Mouse (Mus musculus): ENCODE results near the gene F7. TPM values are rescaled to one million over a fixed set of nuclear protein-coding genes. Genes with fewer than 3 reads are reported as not detected.

F7 gene
- polyA plus RNA-seq, 1 experiment from 2014 or later: 0.23 TPM

GRCm38 (mm10) chr8:13028482-13028881 is 2.6 kb downstream of the F7 start:
- 70% methylated on average over 5 of the region's 5 CpGs for WGBS
- Histone ChIP-seq H3K4me2 (no peak overlapping the region), H3K9ac (no peak overlapping the region), H3K4me1 (replicated peaks) (no peaks in the 10 kb centered on the region), H3K27ac (ENCODE audit: poor library complexity, severe bottlenecking) (no peak overlapping the region), H3K27me3 (replicated peaks) (no peaks in the 10 kb centered on the region), H3K36me3 (no peaks in the 10 kb centered on the region), H3K9me3 (replicated peaks) (no peaks in the 10 kb centered on the region), H3K4me3 (no peak overlapping the region)
- no peak for ATAC-seq (ENCODE audit: insufficient number of reproducible peaks, low FRiP score)

GRCm38 (mm10) chr8:13036346-13036812 is 10.5 kb downstream of the F7 start:
- no peak for ATAC-seq (ENCODE audit: insufficient number of reproducible peaks, low FRiP score)
- peak overlapping the region; percentile 49 for H3K27ac ChIP-seq (ENCODE audit: poor library complexity, severe bottlenecking)
- H3K9ac ChIP-seq: no peak overlapping the region

GRCm38 (mm10) chr8:13037015-13037414 is 11.2 kb downstream of the F7 start, which contains the start of gene F10:
TSS of gene F10 (plus strand) at chr8:13037308.
- no peaks in the 10 kb centered on the region for H3K36me3 ChIP-seq
- no peak for ATAC-seq (ENCODE audit: insufficient number of reproducible peaks, low FRiP score)
- H3K4me1 ChIP-seq (replicated peaks): peaks cover 41% of the 10 kb centered on the region
- no peak within 1 kb of the TSS for H3K4me3 ChIP-seq
- H3K9ac ChIP-seq: no peak within 1 kb of the TSS
- no peaks in the 10 kb centered on the region for H3K9me3 ChIP-seq (replicated peaks)
- H3K27me3 ChIP-seq (replicated peaks): no peaks in the 10 kb centered on the region
- peak within 1 kb of the TSS; percentile 49 for H3K27ac ChIP-seq (ENCODE audit: poor library complexity, severe bottlenecking)
- whole genome bisulfite sequencing: 58% methylated on average over 7 of the region's 7 CpGs
- H3K4me2 ChIP-seq: no peak within 1 kb of the TSS

More at GRCm38 (mm10) chr8:13036346-13036812, 10.5 kb downstream of the F7 start:
- Histone ChIP-seq H3K4me2 (no peak overlapping the region), H3K27me3 (replicated peaks) (no peaks in the 10 kb centered on the region), H3K36me3 (no peaks in the 10 kb centered on the region), H3K4me3 (no peak overlapping the region), H3K4me1 (replicated peaks) (peaks cover 41% of the 10 kb centered on the region), H3K9me3 (replicated peaks) (no peaks in the 10 kb centered on the region)
- WGBS: 75% methylated on average over 10 of the region's 10 CpGs

- H3K9ac ChIP-seq: no peak overlapping the region
- 13% methylated on average over 5 of the region's 5 CpGs for WGBS
- H3K27me3 ChIP-seq (replicated peaks): no peaks in the 10 kb centered on the region
- peaks cover 41% of the 10 kb centered on the region for H3K4me1 ChIP-seq (replicated peaks)
- no peak overlapping the region for H3K4me3 ChIP-seq
- H3K4me2 ChIP-seq: no peak overlapping the region
- ATAC-seq (ENCODE audit: insufficient number of reproducible peaks, low FRiP score): peak; percentile 46; the same call in 1 of the 2 replicates
- H3K36me3 ChIP-seq: no peaks in the 10 kb centered on the region
- H3K9me3 ChIP-seq (replicated peaks): no peaks in the 10 kb centered on the region
- H3K27ac ChIP-seq (ENCODE audit: poor library complexity, severe bottlenecking): no peak overlapping the region; the same call in 1 of the 2 replicates
These were observed 11.7 kb downstream of the F7 start for GRCm38 (mm10) chr8:13037569-13037968.

- Histone ChIP-seq H3K27ac (ENCODE audit: poor library complexity, severe bottlenecking) (no peak overlapping the region), H3K9ac (no peak overlapping the region), H3K4me1 (replicated peaks) (peaks cover 41% of the 10 kb centered on the region), H3K27me3 (replicated peaks) (no peaks in the 10 kb centered on the region), H3K4me3 (no peak overlapping the region), H3K9me3 (replicated peaks) (no peaks in the 10 kb centered on the region), H3K4me2 (no peak overlapping the region), H3K36me3 (no peaks in the 10 kb centered on the region)
- ATAC-seq (ENCODE audit: insufficient number of reproducible peaks, low FRiP score): no peak
- WGBS: 76% methylated on average over 6 of the region's 6 CpGs
These were observed 13.2 kb downstream of the F7 start for GRCm38 (mm10) chr8:13039054-13039453.

GRCm38 (mm10) chr8:13041459-13041858 is 15.6 kb downstream of the F7 start:
- Histone ChIP-seq H3K4me2 (no peak overlapping the region), H3K4me3 (no peak overlapping the region), H3K4me1 (replicated peaks) (peaks cover 26% of the 10 kb centered on the region), H3K27ac (ENCODE audit: poor library complexity, severe bottlenecking) (no peak overlapping the region), H3K9me3 (replicated peaks) (no peaks in the 10 kb centered on the region), H3K36me3 (no peaks in the 10 kb centered on the region), H3K9ac (no peak overlapping the region), H3K27me3 (replicated peaks) (no peaks in the 10 kb centered on the region)
- 79% methylated on average over 4 of the region's 4 CpGs for WGBS
- ATAC-seq (ENCODE audit: insufficient number of reproducible peaks, low FRiP score): no peak

- H3K4me3 ChIP-seq: no peak overlapping the region
- no peaks in the 10 kb centered on the region for H3K9me3 ChIP-seq (replicated peaks)
- no peak overlapping the region for H3K9ac ChIP-seq
- no peak overlapping the region for H3K27ac ChIP-seq (ENCODE audit: poor library complexity, severe bottlenecking)
- no peak overlapping the region for H3K4me2 ChIP-seq
- WGBS: 65% methylated on average over 5 of the region's 5 CpGs
- H3K4me1 ChIP-seq (replicated peaks): no peaks in the 10 kb centered on the region
- ATAC-seq (ENCODE audit: insufficient number of reproducible peaks, low FRiP score): no peak
- no peaks in the 10 kb centered on the region for H3K36me3 ChIP-seq
- no peaks in the 10 kb centered on the region for H3K27me3 ChIP-seq (replicated peaks)
These were observed 21.8 kb downstream of the F7 start for GRCm38 (mm10) chr8:13047652-13048051.

GRCm38 (mm10) chr8:13050550-13050949 is 24.7 kb downstream of the F7 start:
- Histone ChIP-seq H3K36me3 (no peaks in the 10 kb centered on the region), H3K9me3 (replicated peaks) (no peaks in the 10 kb centered on the region), H3K27ac (ENCODE audit: poor library complexity, severe bottlenecking) (no peak overlapping the region), H3K4me1 (replicated peaks) (no peaks in the 10 kb centered on the region), H3K4me3 (no peak overlapping the region), H3K4me2 (no peak overlapping the region), H3K27me3 (replicated peaks) (no peaks in the 10 kb centered on the region; the same call in 1 of the 2 replicates), H3K9ac (no peak overlapping the region)
- 78% methylated on average over 10 of the region's 10 CpGs for WGBS
- ATAC-seq (ENCODE audit: insufficient number of reproducible peaks, low FRiP score): no peak

- no peaks in the 10 kb centered on the region for H3K36me3 ChIP-seq
- H3K4me3 ChIP-seq: no peak overlapping the region
- no peak overlapping the region for H3K4me2 ChIP-seq
- 85% methylated on average over 4 of the region's 4 CpGs for WGBS
- no peaks in the 10 kb centered on the region; the same call in 1 of the 2 replicates for H3K27me3 ChIP-seq (replicated peaks)
- no peak overlapping the region for H3K9ac ChIP-seq
- no peaks in the 10 kb centered on the region for H3K9me3 ChIP-seq (replicated peaks)
- no peaks in the 10 kb centered on the region for H3K4me1 ChIP-seq (replicated peaks)
- ATAC-seq (ENCODE audit: insufficient number of reproducible peaks, low FRiP score): no peak
- H3K27ac ChIP-seq (ENCODE audit: poor library complexity, severe bottlenecking): no peak overlapping the region
These were observed 31.5 kb downstream of the F7 start for GRCm38 (mm10) chr8:13057351-13057750.

- Histone ChIP-seq H3K27me3 (replicated peaks) (peaks cover 8% of the 10 kb centered on the region; the same call in 1 of the 2 replicates), H3K36me3 (no peaks in the 10 kb centered on the region), H3K27ac (ENCODE audit: poor library complexity, severe bottlenecking) (no peak within 1 kb of the TSS), H3K4me1 (replicated peaks) (no peaks in the 10 kb centered on the region), H3K4me3 (no peak within 1 kb of the TSS), H3K9ac (no peak within 1 kb of the TSS), H3K9me3 (replicated peaks) (no peaks in the 10 kb centered on the region), H3K4me2 (no peak within 1 kb of the TSS)
- WGBS: 72% methylated on average over 17 of the region's 17 CpGs
- ATAC-seq (ENCODE audit: insufficient number of reproducible peaks, low FRiP score): no peak
These were observed 34.8 kb downstream of the F7 start, which contains the start of gene Proz for GRCm38 (mm10) chr8:13060441-13061150. TSS of gene Proz (plus strand) at chr8:13060914.

- 73% methylated on average over 16 of the region's 16 CpGs for WGBS
- ATAC-seq (ENCODE audit: insufficient number of reproducible peaks, low FRiP score): no peak
These were observed 37.3 kb downstream of the F7 start for GRCm38 (mm10) chr8:13063112-13063511.

More at GRCm38 (mm10) chr8:13063112-13063511, 37.3 kb downstream of the F7 start:
- Histone ChIP-seq H3K4me3 (no peak overlapping the region), H3K27ac (ENCODE audit: poor library complexity, severe bottlenecking) (no peak overlapping the region), H3K9me3 (replicated peaks) (no peaks in the 10 kb centered on the region), H3K4me2 (no peak overlapping the region), H3K9ac (no peak overlapping the region), H3K36me3 (no peaks in the 10 kb centered on the region), H3K27me3 (replicated peaks) (peaks cover 11% of the 10 kb centered on the region; the same call in 1 of the 2 replicates), H3K4me1 (replicated peaks) (no peaks in the 10 kb centered on the region)
